Mouse (Mus musculus): ENCODE measurements around the gene Efna4.

GRCm38 (mm10) chr3:89380291-89380690 is 42.5 kb upstream of the Efna4 start:
- no peak for TF ChIP-seq GATA1 (IDR thresholded peaks at IDR 0.05; ENCODE audit: low read length)
- no peak for TF ChIP-seq TAL1 (IDR thresholded peaks at IDR 0.05; ENCODE audit: low read length)
